Mouse (Mus musculus): ENCODE data around the gene Fahd1. TPM values are rescaled to one million over a fixed set of nuclear protein-coding genes. Genes with fewer than 3 reads are reported as not detected.

Gene Fahd1
- total RNA-seq, 1 experiment from 2014 or later = 6.6 TPM

DNA sequence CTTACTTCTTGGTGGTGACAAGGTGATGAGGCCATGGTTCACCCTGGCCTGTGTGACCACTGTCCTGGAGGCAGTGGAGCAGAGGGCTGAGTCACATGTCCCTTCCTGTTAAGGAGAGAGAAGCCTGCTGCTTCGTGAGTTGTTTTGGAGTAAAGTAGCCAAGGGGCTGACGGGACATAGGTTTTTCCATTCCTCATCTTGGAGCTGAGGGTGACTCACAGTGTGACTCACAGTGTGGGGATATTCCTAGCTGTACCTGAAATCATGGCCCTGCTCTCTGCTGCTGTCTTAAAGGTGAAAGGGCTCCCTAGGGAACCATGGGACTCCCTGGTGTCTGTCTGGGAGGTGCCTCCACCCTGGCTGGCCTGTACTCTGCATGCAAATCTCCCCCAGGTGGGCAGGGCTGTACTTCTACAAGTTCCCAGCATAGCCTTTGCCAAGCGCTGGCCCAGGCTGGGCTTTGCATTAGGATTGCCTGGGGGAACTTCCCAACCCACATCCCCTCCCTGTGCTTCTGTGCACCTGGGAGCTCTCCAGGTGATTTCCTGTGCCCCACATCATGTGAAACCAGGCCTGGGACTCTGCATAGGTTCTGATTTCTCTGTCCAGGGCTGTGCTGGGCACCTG, 5.8 kb upstream of the Fahd1 start:
- no peak for ATAC-seq (replicated peaks; ENCODE audit: insufficient number of reproducible peaks, low FRiP score, low TSS enrichment, poor library complexity, severe bottlenecking)

- no peak for ATAC-seq (replicated peaks; ENCODE audit: insufficient number of reproducible peaks, low FRiP score, low TSS enrichment, poor library complexity, severe bottlenecking)
Observed at GRCm38 (mm10) chr17:24851381-24852125, 1.4 kb upstream of the Fahd1 start.

GRCm38 (mm10) chr17:24850773-24851127, 586 bp upstream of the Fahd1 start:
- ATAC-seq (replicated peaks; ENCODE audit: insufficient number of reproducible peaks, low FRiP score, low TSS enrichment, poor library complexity, severe bottlenecking) = no peak

GRCm38 (mm10) chr17:24849733-24850064, 465 bp downstream of the Fahd1 start:
- ATAC-seq (replicated peaks; ENCODE audit: insufficient number of reproducible peaks, low FRiP score, low TSS enrichment, poor library complexity, severe bottlenecking) = no peak; the same call in 1 of the 2 replicates

GRCm38 (mm10) chr17:24848600-24849031, 1.5 kb downstream of the Fahd1 start:
- no peak for ATAC-seq (replicated peaks; ENCODE audit: insufficient number of reproducible peaks, low FRiP score, low TSS enrichment, poor library complexity, severe bottlenecking)

GRCm38 (mm10) chr17:24847386-24847785, 2.8 kb downstream of the Fahd1 start:
- no peak for ATAC-seq (replicated peaks; ENCODE audit: insufficient number of reproducible peaks, low FRiP score, low TSS enrichment, poor library complexity, severe bottlenecking)

DNA sequence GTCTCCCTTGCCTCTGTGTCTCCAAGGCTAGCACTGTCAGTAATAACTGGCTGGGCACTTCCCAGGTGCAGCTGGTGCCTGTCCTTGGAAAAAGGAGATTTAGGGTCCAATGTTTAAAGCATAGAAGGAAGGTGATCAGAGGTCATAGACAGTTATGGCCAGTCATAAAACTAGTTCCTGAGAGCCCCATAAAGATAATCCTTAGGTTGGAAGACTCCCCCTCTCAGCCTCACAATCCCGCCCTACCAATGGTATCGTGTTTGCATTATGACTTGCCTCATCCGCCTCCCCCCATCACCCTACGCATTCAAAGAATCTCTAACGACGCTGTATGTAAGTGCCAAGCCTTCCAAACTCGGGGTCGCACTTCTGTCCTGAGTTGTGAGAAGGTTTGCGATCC, 5.6 kb downstream of the Fahd1 start:
- ATAC-seq (replicated peaks; ENCODE audit: insufficient number of reproducible peaks, low FRiP score, low TSS enrichment, poor library complexity, severe bottlenecking) = no peak

DNA sequence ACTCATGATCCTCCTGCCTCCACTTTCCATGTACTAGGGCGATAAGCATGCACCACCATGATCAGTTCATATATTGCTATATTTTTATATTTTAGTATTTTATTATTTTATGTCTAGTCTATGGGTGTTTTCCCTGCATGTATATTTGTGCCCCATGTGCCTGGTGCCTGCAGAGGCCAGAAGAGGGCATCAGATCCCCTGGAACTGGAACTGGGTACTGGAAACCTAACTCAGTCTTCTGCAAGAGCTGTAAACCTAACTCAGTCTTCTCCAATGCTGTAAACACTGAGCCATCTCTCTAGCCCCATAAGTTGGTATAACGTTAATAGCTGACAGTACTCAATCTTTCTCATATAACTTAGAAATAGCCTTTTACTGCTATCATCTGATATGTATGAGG, 7.5 kb downstream of the Fahd1 start:
- no peak for ATAC-seq (replicated peaks; ENCODE audit: insufficient number of reproducible peaks, low FRiP score, low TSS enrichment, poor library complexity, severe bottlenecking)

- no peak for ATAC-seq (replicated peaks; ENCODE audit: insufficient number of reproducible peaks, low FRiP score, low TSS enrichment, poor library complexity, severe bottlenecking)
Observed at GRCm38 (mm10) chr17:24841133-24841532, 9.0 kb downstream of the Fahd1 start.

DNA sequence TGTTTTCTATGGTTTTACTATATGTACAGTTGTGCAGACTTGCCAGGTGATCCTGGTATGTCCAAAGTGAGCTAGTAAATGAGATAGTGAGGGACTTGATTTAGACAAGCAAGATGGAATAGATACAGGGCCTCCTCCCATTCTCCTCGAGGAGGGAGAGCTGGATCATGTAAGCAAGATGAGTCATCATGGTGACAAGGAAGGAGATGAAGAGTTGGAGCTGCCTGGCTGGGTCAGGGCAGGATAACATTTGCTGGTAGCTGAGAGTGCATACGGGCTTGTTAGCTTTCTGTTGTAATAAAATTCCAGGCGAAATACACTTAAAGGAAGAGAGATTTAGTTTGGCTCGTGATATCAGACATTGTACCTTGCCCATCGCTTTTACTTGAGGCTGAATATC, 9.8 kb downstream of the Fahd1 start:
- no peak for ATAC-seq (replicated peaks; ENCODE audit: insufficient number of reproducible peaks, low FRiP score, low TSS enrichment, poor library complexity, severe bottlenecking)

DNA sequence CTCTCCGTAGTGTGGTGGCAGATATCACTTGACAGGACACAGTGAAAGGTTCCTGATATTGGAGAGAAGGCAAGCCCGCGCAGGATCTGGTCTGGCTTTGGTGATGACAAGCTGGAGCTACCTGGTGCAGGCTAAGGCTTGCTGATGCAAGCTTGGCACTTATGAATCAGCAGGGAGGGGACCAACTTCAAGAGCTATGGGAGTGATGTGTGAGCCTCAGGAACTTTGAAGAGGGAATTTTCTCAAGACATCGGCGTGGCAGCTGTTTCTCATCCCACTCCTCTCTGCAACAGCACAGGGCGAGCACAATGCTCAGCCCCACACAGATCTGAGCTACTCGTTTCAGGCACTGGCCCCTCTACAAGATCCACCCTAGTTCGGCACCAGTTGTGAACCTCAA, 10.3 kb downstream of the Fahd1 start, which contains the start of gene Hagh:
Hagh (plus strand) TSS at position 302 of the 400 bp plus-strand sequence.
- no peak for ATAC-seq (replicated peaks; ENCODE audit: insufficient number of reproducible peaks, low FRiP score, low TSS enrichment, poor library complexity, severe bottlenecking)

- ATAC-seq (replicated peaks; ENCODE audit: insufficient number of reproducible peaks, low FRiP score, low TSS enrichment, poor library complexity, severe bottlenecking) = no peak
Observed at GRCm38 (mm10) chr17:24821351-24822280, 28.5 kb downstream of the Fahd1 start.

DNA sequence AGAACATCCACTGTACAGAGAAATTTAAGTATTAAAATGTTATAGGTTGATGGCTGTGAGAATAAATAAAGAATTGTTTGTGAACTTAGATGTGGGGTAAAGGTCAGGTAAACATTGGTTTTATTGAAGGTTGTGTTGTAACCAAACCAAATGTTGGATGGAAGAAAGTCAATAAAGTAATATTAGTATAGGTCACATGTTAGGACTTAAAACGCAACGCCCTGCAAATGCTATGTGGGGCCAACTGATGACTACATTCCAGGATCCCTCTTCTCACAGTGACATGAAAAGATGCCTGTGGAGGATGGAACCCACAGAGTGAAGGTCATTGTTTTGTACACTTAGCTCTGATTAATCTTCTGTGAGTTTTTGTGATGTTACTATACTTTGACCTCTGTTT, 30.7 kb downstream of the Fahd1 start:
- ATAC-seq (replicated peaks; ENCODE audit: insufficient number of reproducible peaks, low FRiP score, low TSS enrichment, poor library complexity, severe bottlenecking) = no peak

- no peak for ATAC-seq (replicated peaks; ENCODE audit: insufficient number of reproducible peaks, low FRiP score, low TSS enrichment, poor library complexity, severe bottlenecking)
Observed at GRCm38 (mm10) chr17:24818172-24818571, 32.0 kb downstream of the Fahd1 start.

GRCm38 (mm10) chr17:24817503-24817902, 32.7 kb downstream of the Fahd1 start:
- ATAC-seq (replicated peaks; ENCODE audit: insufficient number of reproducible peaks, low FRiP score, low TSS enrichment, poor library complexity, severe bottlenecking) = no peak

- ATAC-seq (replicated peaks; ENCODE audit: insufficient number of reproducible peaks, low FRiP score, low TSS enrichment, poor library complexity, severe bottlenecking) = no peak
Observed at GRCm38 (mm10) chr17:24815256-24815655, 34.9 kb downstream of the Fahd1 start.

GRCm38 (mm10) chr17:24812215-24812614, 37.9 kb downstream of the Fahd1 start:
- ATAC-seq (replicated peaks; ENCODE audit: insufficient number of reproducible peaks, low FRiP score, low TSS enrichment, poor library complexity, severe bottlenecking) = no peak

GRCm38 (mm10) chr17:24811211-24811610, 39.0 kb downstream of the Fahd1 start:
- ATAC-seq (replicated peaks; ENCODE audit: insufficient number of reproducible peaks, low FRiP score, low TSS enrichment, poor library complexity, severe bottlenecking) = no peak
